Mouse (Mus musculus): ENCODE data around the gene Miga1. TPM values are rescaled to one million over a fixed set of nuclear protein-coding genes. Genes with fewer than 3 reads are reported as not detected.

Miga1 gene
- polyA plus RNA-seq, 1 experiment from 2014 or later = 21.1 TPM

DNA sequence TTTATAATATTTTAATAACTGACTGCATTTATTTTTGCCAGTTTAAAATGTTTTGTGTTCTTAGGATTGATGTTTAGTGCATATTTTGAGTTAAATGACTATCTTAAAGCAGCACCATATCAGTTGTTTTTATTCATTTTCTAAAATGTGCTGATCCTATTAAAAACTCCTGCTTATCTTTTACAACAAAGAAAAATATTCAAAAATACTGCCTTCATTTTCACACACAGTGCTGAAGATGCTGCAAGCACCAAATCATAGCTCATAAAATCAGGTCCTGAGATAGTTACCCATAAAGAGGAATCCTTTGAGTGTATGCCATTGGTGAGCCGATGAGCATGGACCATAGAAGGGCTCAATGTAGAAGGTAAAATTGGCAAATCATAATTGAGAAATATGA is 105.0 kb downstream of the Miga1 start:
- no peaks in the 10 kb centered on the region for H3K27me3 ChIP-seq (ENCODE audit: control insufficient read depth, insufficient read depth, low read length)

DNA sequence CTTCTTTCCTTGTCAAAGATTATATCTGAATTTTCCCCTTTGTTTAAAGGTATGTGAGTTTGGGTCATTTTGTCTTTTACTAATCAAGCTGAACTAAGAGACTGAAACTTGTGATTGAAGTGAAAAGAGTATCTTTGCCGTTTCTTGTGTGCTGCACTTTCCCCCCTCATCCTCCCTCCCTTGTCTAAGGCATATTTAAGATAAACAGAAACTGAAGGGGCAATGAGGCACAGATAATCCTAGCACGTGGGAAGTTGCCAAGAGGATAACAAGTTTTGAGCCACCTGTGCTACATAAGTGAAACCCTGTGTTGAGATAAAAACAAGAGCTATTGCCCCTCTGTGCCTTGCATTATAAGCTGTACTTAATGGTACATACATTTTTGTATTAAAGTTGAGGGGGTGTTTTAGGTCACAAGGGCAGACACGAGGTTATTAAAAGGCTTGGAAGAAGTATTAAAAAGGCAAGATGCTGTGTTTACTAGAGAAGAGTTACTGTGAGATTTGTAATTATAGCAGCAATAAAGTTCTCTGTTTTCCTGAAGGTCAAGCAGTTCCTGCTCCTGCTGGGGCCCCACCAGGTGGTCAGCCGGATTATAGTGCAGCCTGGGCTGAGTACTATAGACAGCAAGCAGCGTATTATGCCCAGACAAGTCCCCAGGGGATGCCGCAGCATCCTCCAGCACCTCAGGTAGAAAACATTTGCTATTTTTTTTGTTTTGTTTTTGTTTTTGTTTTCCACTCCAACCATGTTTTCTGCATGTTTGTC is 108.7 kb downstream of the Miga1 start:
- H3K27me3 ChIP-seq (ENCODE audit: control insufficient read depth, insufficient read depth, low read length) = no peaks in the 10 kb centered on the region
- H3K27ac ChIP-seq (replicated peaks; ENCODE audit: low read depth, low read length) = no peak overlapping the region
- DNase-seq (ENCODE audit: low spot score) = no peak
- no peaks in the 10 kb centered on the region for H3K9me3 ChIP-seq (replicated peaks; ENCODE audit: control insufficient read depth, low read length)
- no peak overlapping the region for H3K9ac ChIP-seq (replicated peaks; ENCODE audit: low read length)
- peaks cover 13% of the 10 kb centered on the region for H3K36me3 ChIP-seq (replicated peaks; ENCODE audit: control insufficient read depth, insufficient read depth, low read depth, low read length)
- no peak overlapping the region for H3K4me2 ChIP-seq (ENCODE audit: low read depth, low read length)
- no peak overlapping the region for H3K4me3 ChIP-seq (ENCODE audit: low read depth, low read length)
- no peak; the same call in 1 of the 2 replicates for ATAC-seq (replicated peaks; ENCODE audit: insufficient number of reproducible peaks, low FRiP score, low TSS enrichment, low read depth)
- H3K4me1 ChIP-seq (ENCODE audit: control insufficient read depth, insufficient read depth, low read length) = no peaks in the 10 kb centered on the region
- WGBS = 67% methylated on average over 6 of the region's 6 CpGs

More for the DNA sequence above, 105.0 kb downstream of the Miga1 start:
- H3K4me3 ChIP-seq (ENCODE audit: low read depth, low read length) = no peak overlapping the region
- no peak overlapping the region for H3K27ac ChIP-seq (replicated peaks; ENCODE audit: low read depth, low read length)
- no peak for ATAC-seq (replicated peaks; ENCODE audit: insufficient number of reproducible peaks, low FRiP score, low TSS enrichment, low read depth)
- no peak overlapping the region for H3K9ac ChIP-seq (replicated peaks; ENCODE audit: low read length)
- H3K4me1 ChIP-seq (ENCODE audit: control insufficient read depth, insufficient read depth, low read length) = no peaks in the 10 kb centered on the region
- no peak overlapping the region for H3K4me2 ChIP-seq (ENCODE audit: low read depth, low read length)
- DNase-seq (ENCODE audit: low spot score) = no peak
- H3K36me3 ChIP-seq (replicated peaks; ENCODE audit: control insufficient read depth, insufficient read depth, low read depth, low read length) = peaks cover 8% of the 10 kb centered on the region
- no peaks in the 10 kb centered on the region for H3K9me3 ChIP-seq (replicated peaks; ENCODE audit: control insufficient read depth, low read length)
- WGBS = 95% methylated on average over 1 of the region's 1 CpGs

DNA sequence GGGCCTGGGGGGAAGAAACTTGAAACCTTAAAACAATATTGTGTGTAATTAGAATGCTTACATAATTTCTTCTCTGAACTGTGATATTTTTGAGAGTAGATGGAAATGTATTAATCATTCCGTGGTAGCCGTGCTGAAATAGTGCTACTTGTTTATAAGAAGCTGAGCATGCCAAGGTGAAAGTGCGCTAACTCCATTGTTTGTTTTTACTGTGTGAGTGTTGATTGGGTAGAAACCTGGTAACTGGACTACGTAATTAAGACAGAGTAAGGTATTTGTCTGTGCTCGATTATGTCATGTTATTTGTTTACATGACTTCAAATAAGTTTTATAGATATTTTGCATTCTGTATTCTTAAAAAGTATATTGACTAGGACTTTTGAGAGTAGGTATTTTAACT is 110.9 kb downstream of the Miga1 start:
- peaks cover 11% of the 10 kb centered on the region for H3K36me3 ChIP-seq (replicated peaks; ENCODE audit: control insufficient read depth, insufficient read depth, low read depth, low read length)
- ATAC-seq (replicated peaks; ENCODE audit: insufficient number of reproducible peaks, low FRiP score, low TSS enrichment, low read depth) = no peak

DNA sequence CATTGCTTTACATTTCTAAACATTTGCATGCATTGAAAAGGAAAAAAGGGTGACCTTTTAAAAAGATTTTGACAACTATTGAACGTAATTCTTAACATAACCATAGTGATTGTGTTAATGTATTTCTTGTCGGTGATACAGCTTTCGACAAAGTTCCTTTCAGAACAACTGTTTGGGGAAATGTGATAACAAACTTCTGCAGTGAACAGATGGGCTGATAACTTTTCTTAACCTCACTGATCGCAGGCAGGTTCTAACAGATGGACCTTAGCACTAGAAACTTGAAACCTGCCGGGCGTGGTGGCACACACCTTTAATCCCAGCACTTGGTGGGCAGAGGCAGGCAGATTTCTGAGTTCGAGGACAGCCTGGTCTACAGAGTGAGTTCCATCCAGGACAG is 111.4 kb downstream of the Miga1 start:
- Histone ChIP-seq H3K36me3 (replicated peaks; ENCODE audit: control insufficient read depth, insufficient read depth, low read depth, low read length) (peaks cover 11% of the 10 kb centered on the region), H3K27me3 (ENCODE audit: control insufficient read depth, insufficient read depth, low read length) (no peaks in the 10 kb centered on the region), H3K9me3 (replicated peaks; ENCODE audit: control insufficient read depth, low read length) (no peaks in the 10 kb centered on the region), H3K9ac (replicated peaks; ENCODE audit: low read length) (no peak overlapping the region), H3K4me2 (ENCODE audit: low read depth, low read length) (no peak overlapping the region), H3K4me3 (ENCODE audit: low read depth, low read length) (no peak overlapping the region), H3K4me1 (ENCODE audit: control insufficient read depth, insufficient read depth, low read length) (no peaks in the 10 kb centered on the region), H3K27ac (replicated peaks; ENCODE audit: low read depth, low read length) (no peak overlapping the region)
- WGBS = 94% methylated on average over 7 of the region's 7 CpGs
- ATAC-seq (replicated peaks; ENCODE audit: insufficient number of reproducible peaks, low FRiP score, low TSS enrichment, low read depth) (no peak), DNase-seq (ENCODE audit: low spot score) (no peak)

More for the DNA sequence above, 110.9 kb downstream of the Miga1 start:
- Histone ChIP-seq H3K4me1 (ENCODE audit: control insufficient read depth, insufficient read depth, low read length) (no peaks in the 10 kb centered on the region), H3K27me3 (ENCODE audit: control insufficient read depth, insufficient read depth, low read length) (no peaks in the 10 kb centered on the region), H3K9me3 (replicated peaks; ENCODE audit: control insufficient read depth, low read length) (no peaks in the 10 kb centered on the region), H3K4me3 (ENCODE audit: low read depth, low read length) (no peak overlapping the region), H3K4me2 (ENCODE audit: low read depth, low read length) (no peak overlapping the region), H3K9ac (replicated peaks; ENCODE audit: low read length) (no peak overlapping the region), H3K27ac (replicated peaks; ENCODE audit: low read depth, low read length) (no peak overlapping the region)
- DNase-seq (ENCODE audit: low spot score) = no peak
- WGBS = 92% methylated on average over 5 of the region's 5 CpGs

DNA sequence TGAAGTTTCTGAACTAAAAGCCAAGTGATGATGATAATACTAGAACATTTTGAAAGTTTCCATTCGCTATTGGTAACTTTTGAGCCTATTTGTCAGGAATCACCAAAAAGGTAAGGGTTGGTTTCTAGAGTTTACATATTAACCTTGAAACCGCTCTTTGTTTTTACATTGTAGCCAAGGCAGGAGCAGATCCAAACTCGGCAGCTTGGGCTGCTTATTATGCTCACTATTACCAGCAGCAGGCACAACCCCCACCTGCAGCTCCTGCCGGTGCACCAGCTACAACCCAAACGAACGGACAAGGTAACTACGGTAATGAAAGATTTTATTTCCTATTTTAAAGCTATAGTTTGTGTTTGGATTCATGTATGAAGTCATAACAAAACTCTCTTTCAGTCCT is 114.3 kb downstream of the Miga1 start:
- H3K27ac ChIP-seq (replicated peaks; ENCODE audit: low read depth, low read length) = no peak overlapping the region
- H3K9ac ChIP-seq (replicated peaks; ENCODE audit: low read length) = no peak overlapping the region
- WGBS = 94% methylated on average over 7 of the region's 7 CpGs
- H3K36me3 ChIP-seq (replicated peaks; ENCODE audit: control insufficient read depth, insufficient read depth, low read depth, low read length) = peaks cover 25% of the 10 kb centered on the region
- no peaks in the 10 kb centered on the region for H3K27me3 ChIP-seq (ENCODE audit: control insufficient read depth, insufficient read depth, low read length)
- H3K4me3 ChIP-seq (ENCODE audit: low read depth, low read length) = no peak overlapping the region
- DNase-seq (ENCODE audit: low spot score) = no peak
- H3K4me2 ChIP-seq (ENCODE audit: low read depth, low read length) = no peak overlapping the region
- H3K4me1 ChIP-seq (ENCODE audit: control insufficient read depth, insufficient read depth, low read length) = no peaks in the 10 kb centered on the region
- H3K9me3 ChIP-seq (replicated peaks; ENCODE audit: control insufficient read depth, low read length) = no peaks in the 10 kb centered on the region
- ATAC-seq (replicated peaks; ENCODE audit: insufficient number of reproducible peaks, low FRiP score, low TSS enrichment, low read depth) = no peak

DNA sequence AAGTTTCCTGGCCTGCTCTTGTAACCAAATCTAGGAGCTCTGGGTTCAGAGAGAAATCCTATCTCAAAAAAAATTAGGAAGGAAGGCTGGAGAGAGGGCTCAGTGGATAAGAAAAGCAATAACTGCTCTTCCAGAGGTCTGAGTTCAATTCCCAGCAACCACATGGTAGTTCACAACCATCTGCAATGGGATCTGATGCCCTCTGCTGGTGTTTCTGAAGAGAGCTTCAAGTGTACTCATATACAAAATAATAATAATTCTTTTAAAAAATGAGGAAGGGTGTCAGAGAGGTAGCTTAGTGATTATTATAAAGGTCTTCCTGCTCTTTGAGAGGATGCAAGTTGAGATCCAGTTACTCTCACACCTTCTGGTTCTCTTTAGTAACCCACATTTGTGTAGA is 115.3 kb downstream of the Miga1 start:
- no peak overlapping the region for H3K9ac ChIP-seq (replicated peaks; ENCODE audit: low read length)
- ATAC-seq (replicated peaks; ENCODE audit: insufficient number of reproducible peaks, low FRiP score, low TSS enrichment, low read depth) = no peak
- no peak overlapping the region for H3K27ac ChIP-seq (replicated peaks; ENCODE audit: low read depth, low read length)

More for the DNA sequence above, 115.3 kb downstream of the Miga1 start:
- Histone ChIP-seq H3K4me2 (ENCODE audit: low read depth, low read length) (no peak overlapping the region), H3K9me3 (replicated peaks; ENCODE audit: control insufficient read depth, low read length) (no peaks in the 10 kb centered on the region), H3K27me3 (ENCODE audit: control insufficient read depth, insufficient read depth, low read length) (no peaks in the 10 kb centered on the region), H3K36me3 (replicated peaks; ENCODE audit: control insufficient read depth, insufficient read depth, low read depth, low read length) (peaks cover 25% of the 10 kb centered on the region), H3K4me1 (ENCODE audit: control insufficient read depth, insufficient read depth, low read length) (no peaks in the 10 kb centered on the region), H3K4me3 (ENCODE audit: low read depth, low read length) (no peak overlapping the region)
- DNase-seq (ENCODE audit: low spot score) = no peak

Other genes with a start within 250 kb of the Miga1 start
- 4.2 TPM in 2 replicates for gene Gipc2, start 174.2 kb downstream of the Miga1 start, polyA plus RNA-seq (2014; fragmentation: Nextera tagmentation; extraction: Ambion mirVana)
- 31.1 and 32.6 TPM in 2 replicates for gene Dnajb4, start 130.1 kb downstream of the Miga1 start, polyA plus RNA-seq (2014; fragmentation: Nextera tagmentation; extraction: Ambion mirVana)
- gene Fubp1, start 130.0 kb downstream of the Miga1 start, polyA plus RNA-seq (2014; fragmentation: Nextera tagmentation; extraction: Ambion mirVana) = 419 and 482 TPM in 2 replicates
- 4.9 and 5.3 TPM in 2 replicates for gene Nexn, start 74.1 kb downstream of the Miga1 start, polyA plus RNA-seq (2014; fragmentation: Nextera tagmentation; extraction: Ambion mirVana)
- 66.0 and 66.8 TPM in 2 replicates for gene Usp33, start 6.1 kb upstream of the Miga1 start, polyA plus RNA-seq (2014; fragmentation: Nextera tagmentation; extraction: Ambion mirVana)
- gene Zzz3, start 55.1 kb upstream of the Miga1 start, polyA plus RNA-seq (2014; fragmentation: Nextera tagmentation; extraction: Ambion mirVana) = 62.8 and 70.9 TPM in 2 replicates

All from embryonic facial prominence, embryonic 11.5 days (tissue).